Mouse (Mus musculus): ENCODE measurements at regions not wholly inside any gene's neighbourhood (a gene's known extent, or its start where the extent isn't known, plus 50 kb on each side); places are given as distances from the start of the nearest gene placed in this dataset.

DNA sequence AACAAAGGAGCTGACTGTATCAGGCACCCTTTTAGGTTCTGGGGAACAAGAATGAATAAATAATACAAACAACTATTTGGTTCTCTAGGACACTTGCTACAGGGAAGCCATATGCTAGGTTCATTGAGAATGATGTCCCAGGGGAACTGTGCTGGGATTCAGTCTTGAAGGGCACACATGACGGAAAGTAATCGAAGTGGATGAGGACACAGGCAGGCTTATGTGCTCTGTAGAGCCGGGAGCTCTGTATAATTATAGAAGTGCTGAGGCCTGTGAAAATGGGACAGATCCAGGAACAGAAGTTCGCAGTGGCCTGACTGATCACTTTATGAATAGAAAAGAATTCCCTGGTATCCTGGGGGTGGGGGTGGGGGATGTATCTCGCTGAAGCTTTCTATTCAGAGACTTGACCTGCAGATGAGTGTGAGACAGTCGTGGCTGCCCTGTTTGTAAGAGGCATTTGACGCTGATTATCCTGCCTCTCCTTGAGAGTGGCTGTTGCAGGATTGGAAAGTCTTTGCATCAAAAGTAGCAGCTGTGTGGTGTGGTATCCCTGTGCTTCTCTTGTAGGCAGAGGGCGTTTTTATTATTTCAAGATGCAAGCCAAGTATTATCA lies 700.2 kb downstream of the Slc4a3 start:
- ATAC-seq (replicated peaks; ENCODE audit: poor library complexity, severe bottlenecking) = no peak

- ATAC-seq (replicated peaks; ENCODE audit: poor library complexity, severe bottlenecking) = no peak
Observed at GRCm38 (mm10) chr1:76247126-76247525, 701.1 kb downstream of the Slc4a3 start.

DNA sequence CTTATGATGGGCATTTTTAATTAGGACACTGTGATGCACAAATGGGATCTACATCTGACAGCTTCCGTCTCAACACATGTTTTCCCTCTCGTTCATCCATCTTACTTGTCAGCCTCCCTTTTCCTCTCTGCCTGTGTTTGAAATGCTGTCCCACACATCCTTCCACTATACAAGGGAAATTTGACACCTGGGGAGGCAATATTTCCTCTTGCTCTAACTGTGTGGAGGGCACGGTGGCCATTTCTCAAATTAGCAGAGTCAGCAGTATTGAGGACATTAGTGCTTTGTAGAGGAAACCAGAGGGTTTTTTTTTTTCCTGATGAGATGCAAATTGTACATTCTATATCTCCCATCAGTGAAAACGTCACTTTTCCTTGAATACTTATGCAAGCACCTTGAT lies 712.2 kb downstream of the Slc4a3 start:
- no peak for ATAC-seq (replicated peaks; ENCODE audit: poor library complexity, severe bottlenecking)

DNA sequence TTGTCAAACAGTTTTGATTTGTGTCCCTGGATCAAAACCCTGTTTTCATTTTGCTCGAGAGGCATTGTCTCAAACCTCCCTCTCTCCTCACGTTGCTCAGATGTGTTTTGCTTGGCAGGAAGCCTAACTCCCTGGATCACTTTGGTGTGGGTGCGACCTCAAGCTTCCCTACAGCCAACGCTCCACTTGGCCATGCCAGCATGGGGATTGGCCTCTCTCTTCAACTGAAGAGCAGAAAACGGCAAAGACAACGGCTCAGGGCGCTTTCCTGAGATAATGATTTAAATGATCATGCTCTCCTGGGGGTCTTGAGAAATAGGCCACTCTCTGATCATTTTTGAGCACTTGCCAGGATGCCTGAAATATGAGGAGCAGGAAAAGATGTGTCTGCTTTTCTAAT lies 730.1 kb downstream of the Slc4a3 start:
- ATAC-seq (replicated peaks; ENCODE audit: poor library complexity, severe bottlenecking) = no peak

GRCm38 (mm10) chr1:76276624-76277023 lies 730.6 kb downstream of the Slc4a3 start:
- ATAC-seq (replicated peaks; ENCODE audit: poor library complexity, severe bottlenecking) = no peak

DNA sequence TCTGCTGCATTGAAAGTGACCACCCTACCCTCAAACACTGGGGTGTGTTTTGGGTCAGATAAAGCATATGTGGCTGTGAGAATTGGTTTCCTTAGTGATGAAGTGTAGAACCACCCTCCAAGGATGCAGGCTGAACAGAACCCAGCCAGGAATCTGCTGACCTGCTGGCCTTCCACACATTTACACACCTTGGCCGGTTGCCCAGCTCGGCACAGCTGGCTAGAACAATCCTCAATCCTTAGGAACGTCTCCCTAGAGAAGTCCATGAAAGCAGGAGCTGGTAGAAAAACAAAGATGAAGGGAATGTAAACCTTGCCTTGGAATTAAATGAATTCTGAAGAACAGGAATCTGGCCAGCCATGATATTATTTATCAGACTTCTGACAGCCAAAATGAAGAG lies 737.3 kb downstream of the Slc4a3 start:
- no peak for ATAC-seq (replicated peaks; ENCODE audit: poor library complexity, severe bottlenecking)

GRCm38 (mm10) chr1:76322943-76323559 lies 777.0 kb downstream of the Slc4a3 start:
- no peak for ATAC-seq (replicated peaks; ENCODE audit: poor library complexity, severe bottlenecking)

- no peak for ATAC-seq (replicated peaks; ENCODE audit: poor library complexity, severe bottlenecking)
Observed at GRCm38 (mm10) chr1:76323592-76323991, 777.5 kb downstream of the Slc4a3 start.

DNA sequence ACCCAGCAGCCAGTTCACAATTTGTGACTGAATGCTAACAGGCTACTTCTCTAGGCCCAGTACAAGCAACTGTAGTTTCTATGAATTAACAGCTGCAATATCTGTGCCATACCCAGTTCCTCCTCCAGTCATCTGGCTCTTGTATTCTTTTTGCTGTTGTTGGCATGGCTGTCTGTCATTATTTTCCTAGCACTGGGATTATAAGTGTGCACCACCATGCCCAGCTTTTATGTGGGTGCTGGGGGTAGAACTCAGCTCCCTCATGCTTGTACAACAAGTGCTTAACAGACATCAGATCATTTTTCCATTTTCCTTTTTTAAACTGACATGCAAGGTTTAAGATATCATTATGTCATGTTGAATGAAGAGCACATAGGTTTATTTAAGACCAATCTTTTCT lies 789.9 kb downstream of the Slc4a3 start:
- no peak for ATAC-seq (replicated peaks; ENCODE audit: poor library complexity, severe bottlenecking)

DNA sequence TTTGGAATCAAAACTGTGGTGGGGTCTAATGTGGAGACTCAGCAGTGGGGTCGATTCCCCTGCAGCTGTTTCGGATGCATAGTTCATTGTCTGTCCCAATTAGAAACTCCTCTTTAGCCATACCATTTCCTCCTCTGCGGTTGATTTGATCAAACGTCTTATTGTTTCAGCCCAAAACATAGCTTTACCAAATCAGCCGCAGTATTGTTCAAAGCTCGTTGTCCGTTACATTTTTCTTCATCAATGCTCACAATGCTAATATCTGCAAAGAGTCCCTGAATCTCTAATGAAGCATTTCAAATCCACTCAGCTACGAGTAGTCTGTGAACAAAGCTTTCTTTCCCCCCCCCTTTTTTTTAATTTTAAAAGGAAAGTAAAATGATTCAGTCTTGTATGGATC lies 816.0 kb downstream of the Slc4a3 start:
- ATAC-seq (replicated peaks; ENCODE audit: poor library complexity, severe bottlenecking) = no peak

DNA sequence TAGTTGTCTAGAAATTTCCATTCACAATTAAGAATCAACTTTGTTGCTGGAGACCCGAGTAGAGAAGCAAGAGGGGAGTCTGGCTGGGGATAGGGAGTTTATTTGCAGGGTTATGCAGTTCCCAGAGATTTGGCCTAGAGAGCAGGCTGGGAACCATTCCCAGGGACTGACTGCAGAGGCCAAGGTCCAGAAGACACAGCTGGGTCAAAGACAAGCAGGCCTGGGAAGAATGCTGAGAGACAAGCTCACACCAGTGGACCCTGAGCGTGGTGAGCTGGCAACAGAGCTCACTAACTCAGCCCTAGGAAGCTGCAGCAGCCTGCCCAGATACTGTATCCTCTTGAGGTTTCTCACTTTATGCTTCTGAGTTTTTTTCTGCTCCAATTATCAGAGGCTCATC lies 827.9 kb downstream of the Slc4a3 start:
- no peak for ATAC-seq (replicated peaks; ENCODE audit: poor library complexity, severe bottlenecking)

DNA sequence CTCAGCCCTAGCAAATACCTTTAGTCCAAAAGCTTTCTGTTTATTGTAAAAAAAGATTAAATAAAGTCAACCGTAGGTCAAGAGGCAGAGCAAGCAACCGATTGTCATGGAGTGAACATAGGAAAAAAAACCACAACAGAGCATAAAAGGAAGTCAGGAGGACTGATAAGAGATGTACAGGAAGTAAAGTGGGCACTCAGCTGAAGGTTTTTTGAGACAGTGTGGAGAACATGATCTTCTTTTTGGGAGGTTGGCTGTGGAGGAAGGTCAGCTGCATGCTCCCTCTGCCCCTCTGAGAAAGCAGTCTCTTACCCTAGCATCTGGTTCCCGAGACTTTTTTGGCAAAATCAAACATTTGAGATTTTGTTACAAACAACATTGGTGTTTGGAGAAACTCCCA lies 832.1 kb downstream of the Slc4a3 start:
- ATAC-seq (replicated peaks; ENCODE audit: poor library complexity, severe bottlenecking) = peak; percentile 48

GRCm38 (mm10) chr1:76392536-76392935 lies 846.5 kb downstream of the Slc4a3 start:
- no peak for ATAC-seq (replicated peaks; ENCODE audit: poor library complexity, severe bottlenecking)

GRCm38 (mm10) chr1:76394038-76394437 lies 848.0 kb downstream of the Slc4a3 start:
- no peak for ATAC-seq (replicated peaks; ENCODE audit: poor library complexity, severe bottlenecking)

GRCm38 (mm10) chr1:76402854-76403253 lies 856.8 kb downstream of the Slc4a3 start:
- ATAC-seq (replicated peaks; ENCODE audit: poor library complexity, severe bottlenecking) = no peak

DNA sequence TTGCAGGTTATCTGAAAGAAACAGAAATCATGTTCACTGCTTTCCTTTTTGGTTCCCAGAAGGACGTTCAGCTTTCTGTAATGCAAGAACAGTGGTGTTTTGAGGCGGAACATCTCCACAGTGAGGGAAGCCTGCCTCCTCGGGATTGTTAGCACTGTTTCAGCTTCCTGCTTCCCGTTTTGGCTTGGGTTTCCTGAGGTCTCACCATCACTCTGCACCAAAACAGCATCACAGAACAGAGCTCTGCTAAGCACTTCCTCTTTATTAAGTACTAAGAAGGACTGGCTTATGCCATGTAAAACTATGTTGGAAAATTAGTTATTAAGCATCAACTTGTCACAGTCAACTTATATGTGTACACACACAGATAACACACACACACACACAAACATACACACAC lies 857.9 kb downstream of the Slc4a3 start:
- ATAC-seq (replicated peaks; ENCODE audit: poor library complexity, severe bottlenecking) = peak; percentile 63

DNA sequence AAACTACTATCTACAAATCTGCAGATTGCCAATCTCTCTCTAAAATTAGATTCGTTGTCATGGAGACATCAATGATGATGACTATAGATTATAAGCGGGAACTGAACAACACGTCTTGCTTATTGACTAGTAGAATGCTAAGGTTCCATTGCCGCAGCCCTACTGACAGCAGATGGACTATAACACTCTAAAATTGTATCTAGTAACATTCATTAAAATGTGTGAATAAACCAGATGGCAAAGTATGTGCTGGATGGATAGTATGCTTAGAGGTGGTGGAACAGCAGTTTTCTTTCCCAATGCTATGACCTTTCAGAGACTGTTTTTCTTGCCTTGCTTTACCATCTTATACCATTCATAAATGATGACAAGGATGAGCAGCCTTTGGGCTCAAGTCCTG lies 864.7 kb downstream of the Slc4a3 start:
- ATAC-seq (replicated peaks; ENCODE audit: poor library complexity, severe bottlenecking) = no peak

GRCm38 (mm10) chr1:76420525-76420924 lies 874.5 kb downstream of the Slc4a3 start:
- no peak for ATAC-seq (replicated peaks; ENCODE audit: poor library complexity, severe bottlenecking)

DNA sequence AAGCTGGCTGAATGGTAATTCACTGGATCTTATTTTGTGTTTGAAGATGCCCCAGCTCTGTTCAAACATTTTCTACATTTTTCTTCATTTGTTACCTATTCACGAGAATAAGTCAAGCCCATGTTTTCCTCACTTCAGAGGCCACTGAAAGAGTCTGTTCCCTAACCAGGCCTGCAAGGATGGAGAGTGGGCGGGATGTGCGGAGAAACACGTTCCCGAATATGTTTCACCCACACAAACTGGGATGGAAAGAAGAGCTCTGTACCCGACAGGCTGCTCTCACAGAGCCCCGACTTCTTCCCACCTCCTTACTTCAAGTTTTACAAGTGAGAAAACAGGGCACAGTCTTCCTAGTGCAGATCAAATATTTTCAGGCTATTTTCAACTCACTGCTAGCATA lies 881.4 kb downstream of the Slc4a3 start:
- no peak for ATAC-seq (replicated peaks; ENCODE audit: poor library complexity, severe bottlenecking)

GRCm38 (mm10) chr1:76430041-76430610 lies 884.1 kb downstream of the Slc4a3 start:
- ATAC-seq (replicated peaks; ENCODE audit: poor library complexity, severe bottlenecking) = no peak

DNA sequence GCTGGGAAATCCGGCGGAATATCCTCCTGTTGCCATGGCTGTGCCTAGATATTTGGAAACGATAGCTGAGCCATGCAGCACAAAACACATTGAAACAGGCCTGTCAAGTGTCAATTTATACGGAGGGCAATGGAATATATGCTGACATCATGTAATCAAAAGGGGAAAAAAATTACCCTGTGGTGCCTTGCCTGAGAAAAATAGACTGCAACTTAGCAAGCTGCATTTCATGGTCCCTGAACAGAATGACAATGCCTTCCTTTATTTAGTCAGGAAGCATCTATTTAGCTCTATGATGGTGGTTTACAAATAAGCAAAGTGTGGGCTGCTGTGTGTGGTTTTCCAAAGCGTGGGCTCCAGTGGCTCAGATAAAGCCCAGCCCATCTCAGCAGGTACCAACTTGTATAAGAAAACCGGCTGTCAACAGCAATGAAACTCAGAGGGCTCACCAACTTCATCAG lies 887.4 kb downstream of the Slc4a3 start:
- no peak for ATAC-seq (replicated peaks; ENCODE audit: poor library complexity, severe bottlenecking)

Measured in granulocyte monocyte progenitor cell, adult 5-6 weeks (primary cell).